Mouse (Mus musculus) adrenal gland, adult 18-20 months (tissue): ENCODE data around the gene Rnf41. TPM values are rescaled to one million over a fixed set of nuclear protein-coding genes. Genes with fewer than 3 reads are reported as not detected.

ENCODE experiments used
- DNase-seq, 2 experiments: peaks; one replicate each; pipeline ENCODE4 v3.0.0; 2021 to 2022; ENCODE audit warnings: low spot score in 2 of 2
- total RNA-seq, 2 experiments: library from RNA; stranded (reverse); gene quantifications; 1 replicate in 1 of 2; 2 replicates in 1 of 2; pipeline ENCODE4 v1.2.3; 2021

The Rnf41 gene
- total RNA-seq, 2 experiments from 2014 or later = 40.0 to 42.2 TPM

DNA sequence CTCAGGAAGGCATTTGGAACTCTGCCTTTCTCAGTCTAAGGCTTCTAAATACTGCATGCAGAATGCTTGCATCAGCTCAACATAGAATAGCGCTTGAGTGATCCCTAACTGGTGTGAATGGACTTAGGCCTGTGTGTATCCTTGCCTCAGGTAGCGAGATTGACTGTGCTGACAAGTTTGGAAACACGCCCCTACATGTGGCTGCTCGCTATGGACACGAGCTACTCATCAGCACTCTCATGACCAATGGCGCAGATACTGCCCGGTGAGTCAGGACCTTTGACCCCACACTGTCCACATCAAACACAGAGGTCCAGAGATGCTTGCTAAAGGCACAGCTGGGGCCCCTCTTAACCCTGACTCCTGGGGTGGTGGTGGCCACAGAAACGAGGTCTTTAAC lies 29.0 kb upstream of the Rnf41 start:
- DNase-seq = no peak

DNA sequence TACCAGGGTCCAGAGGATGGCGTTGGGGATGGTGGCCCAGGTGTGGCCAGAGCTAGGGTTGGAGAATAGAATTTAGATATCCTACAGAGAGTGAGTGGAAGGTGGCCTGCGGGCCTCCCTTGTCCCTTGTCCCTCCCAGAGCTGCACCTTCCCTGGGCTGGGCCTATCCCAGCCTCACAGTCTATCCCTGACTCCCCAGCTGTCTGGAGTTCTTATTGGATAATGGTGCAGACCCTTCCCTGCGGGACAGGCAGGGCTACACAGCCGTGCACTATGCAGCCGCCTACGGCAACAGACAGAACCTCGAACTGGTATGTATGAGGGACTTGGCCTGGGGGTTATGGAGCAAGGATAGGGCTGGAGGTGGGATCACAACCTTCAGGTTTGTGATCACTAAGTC lies 25.6 kb upstream of the Rnf41 start:
- no peak for DNase-seq

DNA sequence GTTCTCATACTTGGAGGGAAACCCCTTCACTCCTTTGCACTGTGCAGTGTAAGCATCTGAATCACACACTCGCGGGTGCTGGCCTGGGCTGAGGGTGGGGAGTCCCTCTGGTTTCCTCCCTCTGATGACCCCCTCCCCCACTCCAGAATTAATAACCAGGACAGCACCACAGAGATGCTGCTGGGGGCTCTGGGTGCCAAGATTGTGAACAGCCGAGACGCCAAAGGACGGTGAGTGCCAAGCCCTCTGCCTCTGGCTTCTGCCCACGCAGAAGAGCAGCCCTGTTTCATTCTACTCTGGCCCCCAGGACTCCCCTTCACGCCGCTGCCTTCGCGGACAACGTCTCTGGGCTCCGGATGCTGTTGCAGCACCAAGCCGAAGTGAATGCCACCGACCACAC lies 22.5 kb upstream of the Rnf41 start:
- no peak for DNase-seq

DNA sequence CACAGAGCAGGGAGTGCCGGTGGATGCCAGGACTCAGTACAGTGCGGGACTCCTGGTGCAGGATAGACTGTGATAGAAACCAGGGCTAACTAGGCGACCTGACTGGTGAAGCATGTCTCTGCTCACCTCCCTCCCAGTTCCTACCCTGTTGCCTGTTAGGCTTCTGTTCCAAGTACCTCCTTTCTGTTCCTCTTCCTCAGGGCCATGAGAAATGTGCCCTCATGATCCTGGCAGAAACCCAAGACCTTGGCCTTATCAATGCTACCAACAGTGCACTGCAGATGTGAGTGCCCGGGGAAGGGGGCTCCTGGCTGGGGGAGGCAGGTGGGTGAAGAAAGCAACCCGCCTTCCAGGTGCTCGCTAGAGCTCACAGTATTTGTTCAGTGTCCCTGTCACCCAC lies 21.9 kb upstream of the Rnf41 start:
- peak; percentile 45 to 69 for DNase-seq

DNA sequence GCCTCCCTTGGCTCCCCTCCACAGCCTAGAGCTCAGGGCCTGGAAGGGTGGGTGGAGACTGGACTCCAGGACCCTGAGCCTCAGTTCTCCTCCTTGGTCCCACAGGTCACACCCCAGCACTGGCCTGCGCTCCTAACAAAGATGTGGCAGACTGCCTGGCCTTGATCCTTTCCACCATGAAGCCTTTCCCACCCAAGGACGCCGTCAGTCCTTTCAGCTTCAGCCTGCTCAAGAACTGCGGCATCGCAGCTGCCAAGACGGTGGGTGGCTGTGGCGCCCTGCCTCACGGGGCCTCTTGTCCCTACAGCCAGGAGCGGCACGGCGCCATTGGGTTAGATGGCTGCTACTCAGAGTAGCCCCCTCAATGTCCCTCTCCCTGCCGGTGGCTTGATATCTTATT lies 21.1 kb upstream of the Rnf41 start:
- peak; percentile 48 to 50 for DNase-seq

DNA sequence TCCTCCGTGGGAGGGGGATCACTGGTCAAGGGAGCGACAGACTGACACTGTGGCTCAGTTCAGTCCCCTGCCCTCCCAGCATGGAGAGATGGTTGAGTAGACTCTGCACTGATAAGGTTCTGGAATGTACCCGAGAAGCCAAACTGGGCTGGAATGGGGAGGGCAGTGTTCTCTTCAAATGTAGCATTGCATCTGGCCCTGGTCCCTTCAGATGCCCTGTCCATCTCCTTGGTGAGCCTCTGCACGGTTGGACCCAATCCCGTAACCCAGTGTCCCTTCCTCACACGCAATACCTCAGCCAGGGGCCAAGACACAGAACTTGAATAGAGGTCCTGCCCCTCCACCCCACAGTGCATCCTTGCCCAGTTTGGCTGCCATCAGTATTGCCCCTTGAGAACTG lies 19.6 kb upstream of the Rnf41 start:
- DNase-seq = no peak

DNA sequence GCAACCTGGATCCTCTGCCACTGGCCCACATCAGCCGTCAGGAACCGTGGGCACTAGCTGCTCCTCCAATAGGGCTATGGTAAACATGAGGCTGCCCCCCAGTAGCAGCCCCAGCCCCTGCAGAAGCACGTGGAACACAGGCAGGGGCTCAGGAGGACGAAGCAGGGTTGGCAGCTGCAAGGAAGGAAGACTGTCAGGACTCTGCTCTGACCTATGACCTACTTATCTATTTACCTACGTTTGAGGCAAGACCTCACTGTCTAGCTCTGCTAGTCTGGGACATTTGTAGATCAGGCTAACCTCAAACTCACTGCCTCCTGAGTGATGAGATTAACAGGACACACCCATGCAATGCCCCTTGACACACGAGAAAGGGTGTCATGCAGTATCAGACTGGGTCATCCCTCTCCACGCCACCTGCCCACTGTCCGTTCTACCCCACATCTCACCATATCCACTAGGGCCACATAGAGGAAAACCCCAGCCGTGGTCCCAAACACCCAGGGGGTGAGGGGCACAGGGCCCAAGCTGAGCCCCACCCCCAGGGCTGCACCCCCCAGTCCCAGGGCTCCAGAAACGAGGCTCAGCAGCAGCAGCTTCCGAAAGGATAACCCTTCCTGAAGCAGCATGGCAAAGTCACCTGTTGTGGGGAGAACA lies 15.3 kb upstream of the Rnf41 start:
- no peak for DNase-seq

DNA sequence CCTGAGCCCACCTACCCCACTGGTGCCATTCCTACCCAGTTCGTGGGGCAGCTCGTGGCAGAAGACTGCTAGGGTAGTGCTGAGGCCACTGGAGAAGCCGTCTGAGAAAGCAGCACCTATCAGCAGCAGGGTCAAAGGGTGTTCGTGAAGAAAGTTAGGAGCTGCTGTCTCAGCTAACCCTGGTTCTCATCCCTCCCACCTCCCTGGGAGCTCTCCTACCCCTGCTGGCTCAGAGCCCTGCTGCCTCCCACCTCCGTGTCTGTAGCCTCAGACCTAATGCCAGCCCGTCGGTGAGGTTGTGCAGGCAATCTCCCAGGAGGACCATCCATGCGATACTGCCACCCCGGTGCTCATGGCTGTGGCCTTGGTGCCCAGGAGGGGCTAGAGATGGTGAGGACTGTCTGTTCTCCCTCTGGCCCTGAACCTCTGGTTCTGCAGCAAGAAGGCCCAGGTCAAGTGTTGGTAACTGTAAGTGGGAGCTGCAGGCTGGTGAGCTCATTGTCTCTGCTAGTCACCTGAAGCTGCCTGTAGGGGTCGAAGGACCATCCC lies 14.7 kb upstream of the Rnf41 start:
- DNase-seq = no peak

DNA sequence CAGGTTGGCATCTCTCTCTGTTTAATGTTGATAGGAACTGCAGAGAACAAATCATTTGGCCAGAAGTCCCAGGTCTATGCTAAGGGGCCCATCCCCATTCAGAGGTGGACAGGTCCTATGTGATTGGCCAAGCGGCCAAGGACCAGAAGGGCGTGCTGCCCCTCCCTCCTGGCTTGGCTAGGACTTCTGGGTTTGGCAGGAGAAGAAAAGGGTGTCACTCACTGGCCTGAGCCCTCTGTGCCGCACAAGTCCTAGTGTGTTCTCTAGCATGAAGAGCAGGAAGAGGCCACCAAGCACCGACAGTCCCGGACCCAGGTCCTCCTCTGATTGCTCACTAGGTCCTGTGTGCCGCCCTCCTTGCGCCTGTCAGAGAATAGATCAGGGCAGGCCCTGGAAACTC lies 14.0 kb upstream of the Rnf41 start:
- no peak for DNase-seq

DNA sequence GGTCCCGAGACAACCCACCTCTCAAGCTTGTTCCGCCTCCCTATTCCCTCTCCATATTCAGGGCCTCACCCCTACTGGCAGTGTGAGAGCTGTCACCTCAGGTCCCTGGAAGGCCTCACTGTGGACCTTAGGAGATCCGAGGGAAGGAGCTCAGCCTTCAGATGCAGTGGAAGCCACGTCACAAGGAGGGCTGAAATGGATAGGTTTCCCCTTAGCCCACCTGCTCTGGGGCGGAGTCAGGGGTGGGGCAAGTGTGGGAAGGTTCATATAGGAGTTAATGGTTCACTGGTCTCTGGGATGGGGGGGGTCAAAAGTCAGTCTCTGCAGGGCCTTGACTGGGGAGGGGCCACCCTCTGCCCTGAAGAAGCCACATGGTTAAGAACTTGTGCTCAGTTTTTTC lies 11.1 kb upstream of the Rnf41 start:
- DNase-seq = no peak

DNA sequence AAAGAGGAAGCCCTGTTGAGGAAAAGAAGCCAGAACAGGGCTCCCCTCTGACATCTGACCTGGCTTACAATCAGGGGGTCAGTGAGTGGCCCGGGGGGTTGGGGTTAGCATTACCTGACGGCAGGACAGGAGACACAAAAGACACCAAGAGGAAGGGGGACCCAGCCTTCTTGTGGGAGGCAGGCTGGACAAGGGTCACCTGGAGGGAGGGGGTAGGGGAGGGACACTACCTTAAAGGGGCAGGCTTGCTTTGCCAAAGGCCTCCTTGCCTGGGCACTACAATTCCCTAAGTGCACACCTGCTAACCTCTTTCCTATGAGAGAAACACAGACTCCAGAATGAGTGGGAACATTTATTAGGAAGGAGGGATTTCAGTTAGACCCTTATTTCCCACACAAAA lies 10.4 kb upstream of the Rnf41 start, which contains the start of gene Slc39a5:
Gene Slc39a5 (minus strand): TSS at position 174 of the 400 bp plus-strand sequence.
- DNase-seq = no peak

DNA sequence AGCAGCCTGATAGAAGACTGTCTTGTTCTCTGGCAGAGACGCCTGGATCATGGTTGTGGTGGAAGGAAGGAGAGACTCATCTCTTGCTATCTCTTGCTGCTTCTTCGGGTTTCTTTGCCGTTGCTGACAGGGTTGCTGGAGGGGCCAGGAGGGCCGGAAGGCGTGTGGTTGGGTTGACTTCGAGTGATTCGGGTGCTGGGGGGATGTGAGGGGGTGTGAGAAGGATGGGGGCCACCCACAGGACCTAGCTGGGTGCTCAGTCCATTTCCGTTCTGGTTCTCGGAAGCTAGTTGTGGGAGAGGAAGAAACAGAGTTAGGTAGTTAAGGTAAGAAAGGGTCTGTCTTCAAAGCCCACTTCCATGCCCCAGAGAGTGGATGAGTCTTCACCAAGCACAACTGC lies 9.8 kb upstream of the Rnf41 start:
- peak in 1 of 2 experiments; percentile 13 for DNase-seq

DNA sequence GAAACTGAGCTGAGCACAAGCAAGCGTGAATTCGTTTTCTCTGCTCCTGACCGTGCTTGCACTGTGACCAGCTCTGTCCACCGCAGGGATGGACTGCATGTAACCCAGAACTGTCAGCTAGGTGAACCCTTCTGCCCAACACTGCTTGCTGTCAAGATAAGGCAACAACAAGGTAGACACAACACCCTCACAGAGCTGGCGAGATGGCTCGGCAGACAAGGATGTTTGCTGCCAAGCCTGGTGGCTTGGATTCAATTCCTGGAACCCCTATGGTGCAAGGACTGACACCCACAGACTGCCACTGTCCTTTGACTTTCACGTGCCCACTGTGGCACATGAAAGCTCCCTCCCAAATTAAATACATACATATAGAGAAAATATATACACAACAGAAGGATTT lies 7.5 kb upstream of the Rnf41 start:
- peak in 1 of 2 experiments; percentile 11 for DNase-seq

DNA sequence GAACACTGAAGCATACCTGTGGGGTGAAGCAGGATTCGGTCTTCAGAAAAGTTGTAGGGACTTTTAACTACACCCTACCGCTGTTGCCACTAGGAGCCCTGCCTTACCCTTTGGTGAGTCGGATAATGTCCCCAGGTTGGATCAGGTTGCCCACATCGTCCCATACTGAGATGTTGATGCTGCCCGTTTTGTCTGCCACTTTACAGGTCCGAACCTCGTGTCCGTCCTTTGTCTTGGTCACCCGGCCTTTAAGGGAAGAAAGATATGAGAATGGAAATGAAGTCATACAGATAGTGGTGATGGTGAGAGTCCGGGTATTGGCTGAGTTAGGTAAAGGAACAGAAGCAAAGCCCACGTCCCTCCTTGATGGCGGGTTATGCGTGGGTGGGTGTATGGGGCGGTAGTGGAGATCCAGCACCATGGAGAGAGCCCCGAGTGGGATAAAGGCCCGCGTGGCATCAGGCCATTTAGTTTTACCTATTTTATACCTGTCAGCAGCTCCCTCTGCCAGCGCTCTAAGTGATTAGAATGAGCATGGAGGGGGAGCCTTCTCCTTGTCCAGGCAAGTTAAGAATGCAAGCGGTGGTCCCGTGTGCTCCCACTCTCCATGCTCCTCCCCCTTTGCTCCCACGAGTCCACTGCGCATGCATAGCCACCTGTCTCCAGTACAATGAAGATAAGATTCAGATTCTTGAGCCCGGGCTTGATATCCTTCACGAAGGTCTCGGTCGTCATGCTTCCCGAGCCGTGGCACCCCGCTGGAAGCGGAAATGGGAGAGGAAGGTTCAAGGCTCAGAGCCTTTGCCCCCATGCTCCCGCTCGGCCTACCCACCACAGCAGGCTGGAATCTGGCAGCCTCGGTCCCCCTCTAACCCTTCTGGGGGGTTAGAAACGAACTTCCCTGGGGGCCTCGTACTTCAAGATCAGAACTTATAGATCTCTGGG lies 2.6 kb upstream of the Rnf41 start:
- peak in 1 of 2 experiments; percentile 34 for DNase-seq

DNA sequence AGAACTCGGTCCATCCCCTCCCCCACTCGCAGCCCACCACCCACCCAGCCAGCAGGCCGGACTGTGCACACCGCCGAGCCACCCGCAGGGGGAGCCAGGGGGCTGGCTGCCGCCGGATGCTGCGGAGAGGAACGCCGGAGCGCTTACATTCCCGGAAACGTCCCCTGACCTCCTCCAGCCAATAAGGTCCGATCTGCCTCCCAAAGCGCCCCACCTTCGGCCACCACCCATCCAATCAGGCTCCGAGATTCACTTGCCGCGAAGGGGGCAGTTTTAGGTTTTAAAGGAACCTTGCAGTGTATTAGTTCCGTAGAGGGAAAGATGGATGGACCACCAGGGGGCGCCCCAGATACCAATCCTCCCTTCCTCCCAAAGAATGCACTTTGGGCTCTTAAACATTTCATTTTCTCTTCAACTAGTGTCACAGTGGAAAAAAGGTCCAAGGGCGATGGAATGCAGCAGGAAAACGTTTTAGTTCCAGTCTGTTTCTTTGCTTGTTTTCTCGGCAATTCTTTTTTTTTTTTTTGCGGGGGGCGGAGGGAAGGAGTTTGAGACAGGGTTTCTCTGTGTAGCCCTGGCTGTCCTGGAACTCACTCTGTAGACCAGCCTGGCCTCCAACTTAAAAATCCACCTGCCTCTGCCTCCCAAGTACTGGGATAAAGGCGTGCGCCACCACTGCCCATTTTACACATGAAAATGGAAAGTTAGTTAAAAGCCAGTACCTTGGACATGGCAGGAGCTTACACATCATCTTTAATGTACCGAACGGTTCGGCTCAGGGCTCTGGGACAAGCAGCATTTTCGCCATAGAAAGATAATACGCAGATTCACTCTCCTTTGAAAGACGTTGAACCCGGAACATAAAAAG lies 1.5 kb upstream of the Rnf41 start:
- DNase-seq = peak; percentile 93 to 95

DNA sequence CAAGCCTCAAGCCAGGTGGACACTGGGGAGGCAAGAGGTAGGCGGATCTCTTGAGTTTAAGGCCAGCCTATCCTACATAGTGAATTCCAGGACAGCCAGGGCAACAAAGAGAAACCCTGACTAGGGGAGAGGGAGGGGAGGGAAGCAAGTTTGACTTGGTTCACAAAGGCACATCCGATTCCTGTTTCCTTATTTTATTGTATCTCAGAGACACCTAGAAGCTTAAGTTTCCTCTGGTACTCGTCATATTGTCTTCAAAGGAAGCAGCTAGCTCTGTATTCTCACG lies 954 bp upstream of the Rnf41 start:
- DNase-seq = peak in 1 of 2 experiments; percentile 20

DNA sequence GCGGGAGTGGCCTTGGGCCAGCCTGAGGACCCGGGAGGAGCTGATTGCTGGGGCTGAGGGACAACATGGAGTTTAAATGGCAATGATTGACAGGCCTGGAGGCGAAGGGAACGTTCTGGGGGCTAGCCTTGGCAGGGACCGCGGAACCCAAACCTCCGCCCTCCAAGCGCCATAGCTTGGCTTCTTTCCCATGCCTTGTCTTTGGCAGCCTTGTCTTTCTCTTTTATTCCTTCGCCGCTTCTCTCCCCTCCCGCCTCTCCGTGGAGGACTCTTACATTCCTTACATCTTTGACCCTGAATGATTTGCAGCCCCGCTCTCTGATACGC lies 561 bp downstream of the Rnf41 start:
- no peak for DNase-seq

DNA sequence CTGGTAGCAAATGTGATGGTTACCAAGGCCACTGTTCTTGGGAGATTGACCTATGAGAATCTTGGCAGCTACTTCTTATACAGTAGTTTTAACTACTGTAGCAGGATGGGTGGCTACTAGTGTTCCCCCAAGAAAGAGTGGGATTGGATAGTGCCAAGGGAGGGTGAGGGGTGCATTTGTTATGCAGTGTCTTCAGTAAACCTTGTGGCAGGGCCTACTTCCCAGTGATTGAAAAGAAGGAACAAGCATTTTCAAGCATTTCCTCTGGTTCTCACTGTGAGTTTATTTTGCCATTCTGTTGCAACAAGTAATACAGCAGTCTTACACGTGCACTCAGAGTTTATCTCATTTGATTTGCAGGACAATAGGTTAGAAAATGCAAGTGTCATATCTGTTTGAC lies 1.1 kb downstream of the Rnf41 start:
- DNase-seq = no peak

DNA sequence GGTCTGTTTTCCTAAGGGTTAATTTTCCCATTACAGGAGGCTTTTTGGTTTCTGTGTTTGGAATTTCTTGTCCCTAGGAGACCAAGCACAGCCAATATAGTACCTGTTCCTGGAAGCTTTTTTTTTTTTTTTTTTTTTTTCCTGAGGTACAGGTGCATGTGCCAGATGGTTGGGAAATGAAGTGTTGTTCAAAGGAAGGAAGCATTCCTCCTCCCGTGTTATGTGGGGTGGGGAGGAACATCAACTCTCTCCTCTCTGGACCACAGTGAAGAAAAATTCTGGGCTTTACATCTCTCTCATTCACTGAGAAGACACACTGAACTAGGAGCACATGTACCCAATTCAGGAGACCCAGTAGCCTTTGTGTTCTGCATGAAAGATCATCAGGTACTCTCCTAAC lies 1.6 kb downstream of the Rnf41 start:
- DNase-seq = no peak

DNA sequence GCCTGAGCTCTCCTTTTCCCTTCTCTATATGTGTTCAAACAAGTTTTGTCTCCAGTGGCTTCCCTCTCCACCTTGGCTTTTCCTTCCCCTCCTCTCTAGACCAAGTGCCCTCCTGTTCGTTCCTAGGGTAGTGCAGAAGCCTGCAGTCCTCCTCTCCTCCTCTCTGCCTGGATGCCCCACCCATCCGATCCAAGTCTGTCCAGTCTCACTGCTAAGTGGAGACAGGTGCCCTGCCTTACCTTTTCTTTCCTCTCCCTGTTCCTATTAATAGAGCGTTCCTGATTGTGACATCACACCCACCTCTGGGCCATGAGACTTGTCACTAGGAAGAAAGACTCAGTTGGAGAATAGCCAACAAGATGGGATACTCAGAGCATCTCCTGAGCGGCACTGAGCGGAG lies 3.4 kb downstream of the Rnf41 start:
- DNase-seq = no peak

DNA sequence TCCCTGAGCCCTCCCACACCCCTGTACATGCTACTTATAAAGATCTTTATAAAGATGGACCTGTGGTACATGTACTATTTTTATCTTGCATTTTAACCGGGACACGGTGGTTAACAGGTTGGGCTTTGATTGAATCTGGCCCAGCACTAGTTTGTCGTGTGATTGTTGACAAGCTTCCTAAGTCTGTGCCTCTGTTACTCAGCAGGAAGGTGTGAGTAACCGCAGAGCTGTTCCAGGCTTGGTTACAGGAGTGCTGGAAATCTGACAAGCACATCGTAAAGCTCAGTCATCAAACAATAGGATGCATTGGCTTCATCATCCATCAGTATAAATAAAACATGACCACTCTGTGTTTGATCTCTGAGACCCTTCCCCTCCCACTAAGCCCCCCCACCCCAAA lies 11.0 kb downstream of the Rnf41 start:
- no peak for DNase-seq

DNA sequence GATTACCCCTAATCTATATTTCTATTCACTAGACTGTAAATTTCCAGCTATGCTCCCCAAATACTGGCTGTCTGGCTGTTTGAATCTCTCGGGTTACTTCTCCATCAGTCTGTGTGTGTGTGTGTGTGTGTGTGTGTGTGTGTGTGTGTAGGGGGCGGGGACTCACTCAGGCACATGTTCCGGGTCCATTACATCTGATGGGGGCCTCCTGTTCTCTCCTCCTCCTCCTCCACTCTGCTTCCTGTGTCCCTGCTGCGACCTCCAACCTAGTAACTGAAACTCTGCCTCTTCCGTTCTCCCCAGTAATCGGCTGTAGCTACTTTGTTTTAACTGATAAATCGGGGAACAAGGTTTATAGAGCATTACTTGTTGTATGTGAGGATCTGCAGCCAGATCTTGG lies 13.1 kb downstream of the Rnf41 start:
- no peak for DNase-seq
